Mouse (Mus musculus): ENCODE data around the gene Olfr479. TPM values are rescaled to one million over a fixed set of nuclear protein-coding genes. Genes with fewer than 3 reads are reported as not detected.
"Not testable (repeated sequence)": the region's sequence is repeated elsewhere in the genome, so short reads cannot be mapped to it uniquely, and the experiment has no call there.

Olfr479 gene
- not detected in 2 replicates for total RNA-seq (2012; rRNA removed)
- polyA plus RNA-seq (2012; ENCODE audit: insufficient read depth in 1 of 2, insufficient read length in 2 of 2, low read depth in 1 of 2, low replicate concordance in 2 of 2, missing spikeins in 1 of 2): not detected

DNA sequence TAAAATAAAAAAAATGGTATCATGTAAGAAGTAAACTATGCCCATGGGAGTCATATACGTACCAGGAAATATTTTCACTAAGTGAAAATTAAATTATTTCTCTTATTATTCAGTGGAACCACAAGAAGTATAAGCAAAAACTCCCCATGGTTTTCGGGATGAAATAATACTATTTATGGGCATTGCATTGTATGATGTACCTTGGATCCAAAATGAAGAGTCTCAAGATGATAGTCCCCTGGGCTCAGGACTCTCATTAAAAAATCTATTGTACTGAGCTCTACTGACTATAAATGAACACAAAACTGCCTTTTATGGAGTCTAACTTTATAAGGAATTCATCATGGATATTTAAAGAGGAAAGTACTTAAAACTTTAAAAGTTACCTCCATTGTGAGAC, at the start of gene Olfr479:
Olfr479 (plus strand) TSS at position 301 of the 400 bp plus-strand sequence.
- no peaks in the 10 kb centered on the region for H3K4me1 ChIP-seq (ENCODE audit: control insufficient read depth in 1 of 2, insufficient read depth in 2 of 2, low read length in 2 of 2)
- no peak within 1 kb of the TSS for H3K9ac ChIP-seq (ENCODE audit: control insufficient read depth, low read depth, low read length, poor library complexity, severe bottlenecking)
- TF ChIP-seq SIN3A (IDR thresholded peaks at IDR 0.05; ENCODE audit: low read length) (no peak), MYC (IDR thresholded peaks at IDR 0.05; ENCODE audit: low read depth, low read length) (no peak), E2F4 (IDR thresholded peaks at IDR 0.05; ENCODE audit: borderline replicate concordance, low read depth, low read length) (no peak), HCFC1 (IDR thresholded peaks at IDR 0.05; ENCODE audit: low read depth, low read length) (no peak), MXI1 (IDR thresholded peaks at IDR 0.05; ENCODE audit: low read depth, low read length) (no peak), TAL1 (IDR thresholded peaks at IDR 0.05; ENCODE audit: low read length) (no peak), TCF12 (IDR thresholded peaks at IDR 0.05; ENCODE audit: low read depth, low read length) (no peak), MAZ (IDR thresholded peaks at IDR 0.05; ENCODE audit: low read depth, low read length) (no peak), RAD21 (IDR thresholded peaks at IDR 0.05; ENCODE audit: low read depth, low read length) (no peak), POLR2AphosphoS2 (IDR thresholded peaks at IDR 0.05; ENCODE audit: low read length) (no peak), JUND (IDR thresholded peaks at IDR 0.05; ENCODE audit: low read depth, low read length) (no peak), ELF1 (IDR thresholded peaks at IDR 0.05; ENCODE audit: low read depth, low read length) (no peak), ZMIZ1 (IDR thresholded peaks at IDR 0.05; ENCODE audit: low read depth, low read length) (no peak), BHLHE40 (IDR thresholded peaks at IDR 0.05; ENCODE audit: borderline replicate concordance, low read depth, low read length) (no peak), TBP (IDR thresholded peaks at IDR 0.05; ENCODE audit: low read depth, low read length) (no peak)
- no peak for DNase-seq (ENCODE audit: low read depth, low spot score)
- H3K4me3 ChIP-seq (ENCODE audit: control insufficient read depth in 1 of 2, insufficient read depth in 1 of 2, low read depth in 2 of 2, low read length in 2 of 2): no peak within 1 kb of the TSS
- H3K27ac ChIP-seq (ENCODE audit: control insufficient read depth, low read depth, low read length): no peak within 1 kb of the TSS
- no peaks in the 10 kb centered on the region for H3K36me3 ChIP-seq (ENCODE audit: control insufficient read depth in 1 of 2, insufficient read depth in 2 of 2, low read length in 2 of 2)
- H3K9me3 ChIP-seq (replicated peaks; ENCODE audit: insufficient read depth, low read length): no peaks in the 10 kb centered on the region
- no peaks in the 10 kb centered on the region for H3K79me2 ChIP-seq (ENCODE audit: control insufficient read depth, insufficient read depth, low read length, poor library complexity)
- no peaks in the 10 kb centered on the region for H3K27me3 ChIP-seq (ENCODE audit: control insufficient read depth in 1 of 2, insufficient read depth in 2 of 2, low read length in 2 of 2)

DNA sequence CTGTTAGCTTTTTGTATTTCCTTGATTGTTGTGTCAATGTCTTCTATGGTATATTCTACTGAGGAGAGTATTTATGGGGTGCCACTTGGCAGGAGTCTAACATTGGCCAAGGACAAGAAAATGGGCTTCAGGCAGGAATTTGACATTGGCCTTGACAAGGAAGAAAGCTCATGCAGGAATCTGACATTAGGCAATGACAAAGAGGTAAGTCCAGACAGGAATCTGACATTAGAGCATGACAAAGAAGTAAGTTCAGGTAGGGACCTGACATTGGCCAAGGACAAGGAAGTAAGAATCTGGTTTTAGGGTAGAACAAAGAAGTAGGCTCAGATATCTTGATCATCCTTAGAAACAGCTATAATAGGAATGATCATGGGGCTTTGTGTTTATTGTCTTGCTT, 36.2 kb upstream of the Olfr479 start:
- not testable (repeated sequence) for H3K27ac ChIP-seq (ENCODE audit: control insufficient read depth, low read depth, low read length); H3K36me3 ChIP-seq (ENCODE audit: control insufficient read depth in 1 of 2, insufficient read depth in 2 of 2, low read length in 2 of 2); H3K27me3 ChIP-seq (ENCODE audit: control insufficient read depth in 1 of 2, insufficient read depth in 2 of 2, low read length in 2 of 2); H3K79me2 ChIP-seq (ENCODE audit: control insufficient read depth, insufficient read depth, low read length, poor library complexity); H3K4me1 ChIP-seq (ENCODE audit: control insufficient read depth in 1 of 2, insufficient read depth in 2 of 2, low read length in 2 of 2); H3K9me3 ChIP-seq (replicated peaks; ENCODE audit: insufficient read depth, low read length); H3K9ac ChIP-seq (ENCODE audit: control insufficient read depth, low read depth, low read length, poor library complexity, severe bottlenecking); H3K4me3 ChIP-seq (ENCODE audit: control insufficient read depth in 1 of 2, insufficient read depth in 1 of 2, low read depth in 2 of 2, low read length in 2 of 2); DNase-seq (ENCODE audit: low read depth, low spot score)

DNA sequence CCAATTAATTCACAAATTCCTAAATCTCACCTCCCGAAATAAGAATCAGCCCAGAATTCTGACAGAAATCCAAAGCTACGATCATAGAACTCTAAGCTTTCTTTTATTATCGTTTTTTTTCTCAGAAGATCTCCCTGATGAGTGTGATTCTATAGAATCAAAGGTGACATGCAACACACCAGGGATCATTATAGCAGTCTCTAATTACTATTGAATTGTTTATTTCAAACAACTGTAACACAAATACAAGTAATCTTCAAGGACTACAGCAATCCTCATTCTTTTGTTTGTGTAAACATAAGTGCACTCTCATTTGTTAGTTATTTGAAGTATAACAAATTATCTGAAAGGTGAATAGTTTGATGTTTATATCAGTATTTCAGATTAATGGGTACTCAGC, 16.6 kb upstream of the Olfr479 start, which contains the start of gene Olfr478:
Olfr478 (minus strand) TSS at position 101 of the 400 bp plus-strand sequence.
- no peaks in the 10 kb centered on the region for H3K79me2 ChIP-seq (ENCODE audit: control insufficient read depth, insufficient read depth, low read length, poor library complexity)
- no peaks in the 10 kb centered on the region for H3K36me3 ChIP-seq (ENCODE audit: control insufficient read depth in 1 of 2, insufficient read depth in 2 of 2, low read length in 2 of 2)
- DNase-seq (ENCODE audit: low read depth, low spot score): no peak
- no peak within 1 kb of the TSS for H3K27ac ChIP-seq (ENCODE audit: control insufficient read depth, low read depth, low read length)
- H3K27me3 ChIP-seq (ENCODE audit: control insufficient read depth in 1 of 2, insufficient read depth in 2 of 2, low read length in 2 of 2): no peaks in the 10 kb centered on the region
- H3K9me3 ChIP-seq (replicated peaks; ENCODE audit: insufficient read depth, low read length): no peaks in the 10 kb centered on the region
- TF ChIP-seq ZMIZ1 (IDR thresholded peaks at IDR 0.05; ENCODE audit: low read depth, low read length) (no peak), TAL1 (IDR thresholded peaks at IDR 0.05; ENCODE audit: low read length) (no peak), KAT2A (conservative IDR thresholded peaks at IDR 0.05; ENCODE audit: low read depth, low read length) (no peak), SMC3 (IDR thresholded peaks at IDR 0.05; ENCODE audit: low read depth, low read length) (no peak), CHD1 (IDR thresholded peaks at IDR 0.05; ENCODE audit: low read depth, low read length) (no peak), CTCF (IDR thresholded peaks at IDR 0.05 in 2 of 3, conservative IDR thresholded peaks at IDR 0.05 in 1 of 3; ENCODE audit: control insufficient read depth in 1 of 3, insufficient read depth in 1 of 3, low read depth in 2 of 3, low read length in 3 of 3, poor library complexity in 1 of 3, severe bottlenecking in 1 of 3) (no peak), ZKSCAN1 (IDR thresholded peaks at IDR 0.05; ENCODE audit: low read depth, low read length) (no peak), MEF2A (IDR thresholded peaks at IDR 0.05; ENCODE audit: extremely low read depth, insufficient replicate concordance, low read depth, low read length, poor library complexity, severe bottlenecking) (no peak), TBP (IDR thresholded peaks at IDR 0.05; ENCODE audit: low read depth, low read length) (no peak), USF1 (IDR thresholded peaks at IDR 0.05; ENCODE audit: low read depth, low read length) (no peak), E2F4 (IDR thresholded peaks at IDR 0.05; ENCODE audit: borderline replicate concordance, low read depth, low read length) (no peak), POLR2AphosphoS5 (IDR thresholded peaks at IDR 0.05; ENCODE audit: borderline replicate concordance, low read depth, low read length) (no peak), UBTF (IDR thresholded peaks at IDR 0.05; ENCODE audit: borderline replicate concordance, insufficient read depth, low read depth, low read length) (no peak)
- no peak within 1 kb of the TSS for H3K4me3 ChIP-seq (ENCODE audit: control insufficient read depth in 1 of 2, insufficient read depth in 1 of 2, low read depth in 2 of 2, low read length in 2 of 2)
- H3K9ac ChIP-seq (ENCODE audit: control insufficient read depth, low read depth, low read length, poor library complexity, severe bottlenecking): no peak within 1 kb of the TSS
- H3K4me1 ChIP-seq (ENCODE audit: control insufficient read depth in 1 of 2, insufficient read depth in 2 of 2, low read length in 2 of 2): no peaks in the 10 kb centered on the region
